Mouse (Mus musculus): ENCODE data around the gene Lipn. TPM values are rescaled to one million over a fixed set of nuclear protein-coding genes. Genes with fewer than 3 reads are reported as not detected.

Gene Lipn
- not detected for total RNA-seq (2022)

GRCm38 (mm10) chr19:34066779-34067472 is at the start of gene Lipn:
TSS of gene Lipn (plus strand) at chr19:34067358.
- no peak for DNase-seq (ENCODE audit: low spot score)

- DNase-seq (ENCODE audit: low spot score) = no peak
Measured at GRCm38 (mm10) chr19:34021440-34022172, 45.6 kb upstream of the Lipn start.

DNA sequence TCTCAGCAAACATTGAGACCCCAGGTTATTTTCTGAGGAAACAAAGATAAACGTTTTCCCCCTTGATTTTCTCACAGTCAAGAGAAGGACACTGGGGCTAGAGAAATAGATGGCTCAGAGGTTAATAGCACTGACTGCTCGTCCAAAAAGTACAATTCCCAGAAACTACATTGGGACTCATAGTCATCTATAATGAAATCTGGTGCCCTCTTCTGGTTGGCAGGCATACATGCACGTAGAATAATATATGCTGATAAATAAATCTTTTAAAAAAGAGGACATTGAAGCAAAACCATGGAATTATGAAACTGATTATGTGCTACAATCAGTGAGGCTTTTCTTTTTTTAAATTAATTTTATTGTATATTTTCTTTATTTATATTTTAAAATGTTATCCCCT is 44.4 kb upstream of the Lipn start:
- no peak for DNase-seq (ENCODE audit: low spot score)

- DNase-seq (ENCODE audit: low spot score) = no peak
Measured at GRCm38 (mm10) chr19:34039731-34040130, 27.4 kb upstream of the Lipn start.

DNA sequence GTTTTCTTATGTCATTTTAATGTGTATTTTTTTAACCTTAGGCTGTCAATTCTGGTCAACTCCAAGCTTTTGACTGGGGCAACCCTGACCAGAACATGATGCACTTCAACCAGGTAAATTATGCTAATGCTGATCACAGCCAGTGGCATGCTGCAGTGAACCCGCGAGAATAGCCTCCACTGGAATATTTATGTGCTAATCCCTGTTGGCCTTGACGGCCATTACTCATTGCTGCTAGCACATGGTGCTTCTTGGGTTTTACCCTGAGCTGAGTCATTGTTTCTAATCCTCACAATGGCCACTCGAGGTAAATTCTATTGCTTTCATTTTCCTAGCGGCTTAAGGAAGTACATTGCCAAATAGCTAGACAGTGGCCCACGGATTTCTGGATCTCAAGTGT is 24.1 kb upstream of the Lipn start:
- DNase-seq (ENCODE audit: low spot score) = no peak

DNA sequence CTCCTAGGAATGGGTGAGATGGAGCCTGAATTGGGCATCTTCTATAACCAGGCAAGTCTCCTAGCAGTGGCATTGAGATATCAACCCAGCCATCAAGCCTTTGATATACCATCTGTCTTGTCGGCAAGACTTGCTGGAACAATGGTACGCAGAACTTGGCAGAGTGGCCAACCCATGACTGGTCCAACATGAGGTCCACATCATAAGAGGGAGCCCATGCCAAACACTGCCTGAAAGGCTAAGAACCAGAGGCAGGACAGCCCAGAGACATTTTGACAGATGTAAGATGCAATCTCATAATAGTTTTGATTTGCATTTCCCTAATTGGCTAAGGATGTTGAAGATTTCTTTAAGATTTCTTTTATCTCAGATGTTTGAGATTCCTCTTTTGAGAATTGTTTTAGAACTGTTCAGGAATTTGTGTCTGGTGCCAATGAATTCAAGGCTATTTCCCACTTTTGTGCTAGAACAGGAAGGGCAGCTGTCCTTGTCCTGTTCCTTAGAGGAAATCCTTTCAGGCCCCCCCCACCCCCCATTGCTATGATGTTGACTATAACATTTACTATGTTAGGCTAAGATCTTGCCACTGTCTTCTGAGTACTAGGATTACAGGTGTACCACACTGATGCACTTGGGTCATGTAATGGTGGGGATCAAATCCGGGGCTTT is 17.7 kb upstream of the Lipn start:
- DNase-seq (ENCODE audit: low spot score) = no peak

GRCm38 (mm10) chr19:34051502-34051901 is 15.7 kb upstream of the Lipn start:
- DNase-seq (ENCODE audit: low spot score) = no peak

- DNase-seq (ENCODE audit: low spot score) = no peak
Measured at GRCm38 (mm10) chr19:34063547-34063946, 3.6 kb upstream of the Lipn start.

DNA sequence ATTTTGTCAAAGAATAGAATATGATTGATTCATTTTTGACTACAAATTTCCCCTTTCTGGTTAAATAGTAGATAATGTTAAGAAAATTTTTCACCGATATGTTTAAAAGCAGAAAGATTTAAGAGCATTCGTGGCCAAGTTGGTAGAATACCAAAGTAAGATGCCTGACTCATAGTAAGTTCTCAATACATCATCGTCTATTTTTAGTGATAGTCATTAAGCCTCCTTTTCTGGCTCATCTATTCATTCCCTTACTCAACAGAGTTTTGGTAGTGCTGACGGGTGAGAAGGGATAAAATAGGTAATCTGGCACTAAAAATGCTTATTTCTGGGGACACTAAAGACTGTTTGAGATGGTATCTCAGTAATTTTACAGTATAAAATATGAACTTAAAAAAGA is 3.1 kb upstream of the Lipn start:
- no peak for DNase-seq (ENCODE audit: low spot score)

GRCm38 (mm10) chr19:34074239-34074638 is 7.1 kb downstream of the Lipn start:
- no peak for DNase-seq (ENCODE audit: low spot score)

DNA sequence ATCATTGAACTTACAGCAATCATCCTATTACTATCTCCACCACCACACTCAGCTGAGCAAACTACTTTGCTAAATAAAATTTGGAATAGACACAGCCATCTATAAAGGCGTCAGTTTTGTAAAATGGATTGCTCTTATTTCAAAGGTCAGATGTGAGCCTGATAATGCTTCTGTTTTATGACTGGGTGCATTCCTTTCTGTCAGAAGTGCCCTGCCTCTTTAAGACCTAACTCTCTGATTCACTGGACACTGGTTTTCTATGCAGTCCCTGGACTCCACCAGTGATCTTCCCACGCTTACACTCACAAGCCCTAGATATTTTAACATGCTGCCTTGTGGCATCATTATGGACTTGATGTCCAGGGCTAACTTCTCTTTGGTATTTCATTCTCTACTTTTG is 11.0 kb downstream of the Lipn start:
- no peak for DNase-seq (ENCODE audit: low spot score)

DNA sequence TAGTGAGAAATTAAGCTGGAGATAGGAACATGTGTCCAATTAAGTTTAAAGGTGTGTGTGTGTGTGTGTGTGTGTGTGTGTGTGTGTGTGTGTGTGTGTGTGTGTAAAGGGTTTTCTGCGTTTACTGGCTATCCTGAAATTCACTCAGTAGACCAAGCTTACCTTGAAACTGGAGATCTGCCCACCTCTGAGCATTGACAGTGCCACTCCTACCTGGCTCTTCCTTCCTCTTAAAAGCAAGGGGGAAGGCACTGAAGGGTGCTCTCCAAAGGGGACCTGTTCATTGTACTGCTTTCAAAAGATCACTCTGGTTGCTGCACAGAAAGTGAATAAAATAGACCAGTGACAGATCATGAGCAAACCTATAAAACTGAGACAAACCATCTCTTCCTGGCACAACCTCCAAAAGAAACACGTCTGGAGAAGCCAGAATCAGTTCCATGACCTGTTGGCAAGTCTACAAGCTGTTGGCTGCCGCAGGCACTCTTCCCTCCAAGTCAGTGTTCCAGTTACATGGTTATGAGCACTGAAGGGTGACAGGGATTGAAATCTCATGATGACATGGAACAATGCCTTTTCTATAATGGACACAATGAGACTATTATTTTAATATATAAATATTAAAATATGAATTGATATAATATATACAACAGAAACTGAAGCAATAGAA is 22.0 kb downstream of the Lipn start:
- DNase-seq (ENCODE audit: low spot score) = peak; percentile 3

GRCm38 (mm10) chr19:34095381-34095780 is 28.2 kb downstream of the Lipn start:
- DNase-seq (ENCODE audit: low spot score) = no peak

DNA sequence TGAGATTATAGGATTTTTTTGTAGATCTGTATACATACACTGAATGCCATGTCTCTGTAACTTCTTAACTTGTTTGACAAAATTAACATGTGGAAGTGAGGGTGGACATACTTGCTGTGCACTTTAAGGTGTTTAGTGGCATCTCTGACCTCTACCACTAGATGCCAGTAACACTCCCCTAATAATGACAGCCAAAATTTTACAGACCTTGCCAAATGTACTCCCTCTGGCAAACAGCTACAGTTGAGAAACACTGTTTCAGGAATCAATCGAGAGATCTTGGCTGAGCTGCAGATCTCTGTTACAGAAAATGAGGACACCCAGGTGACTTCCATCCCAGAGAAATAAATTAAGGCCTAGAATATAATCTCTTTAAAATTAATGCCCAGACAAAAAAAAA is 29.1 kb downstream of the Lipn start:
- DNase-seq (ENCODE audit: low spot score) = no peak

- DNase-seq (ENCODE audit: low spot score) = no peak
Measured at GRCm38 (mm10) chr19:34100633-34101032, 33.5 kb downstream of the Lipn start, which contains the start of gene Lipm. TSS of gene Lipm (plus strand) at chr19:34100933.

DNA sequence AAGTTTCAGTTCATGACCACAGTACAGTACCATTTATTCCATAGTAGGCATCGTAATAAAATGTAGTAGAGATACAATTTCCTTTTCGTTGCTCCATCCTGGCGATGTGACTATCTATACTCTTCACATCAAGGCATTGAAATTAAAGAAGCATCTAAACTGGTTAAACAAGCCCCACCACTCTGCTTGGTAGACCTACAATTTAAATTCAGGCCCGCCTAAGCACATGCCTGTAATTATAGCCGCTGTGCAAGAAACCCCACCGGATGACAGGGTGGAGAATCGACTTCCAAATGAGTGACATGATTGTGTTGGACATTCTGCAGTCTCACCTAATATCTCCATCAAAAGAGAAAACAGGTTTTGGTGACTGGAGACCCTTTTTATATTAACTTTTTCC is 34.7 kb downstream of the Lipn start:
- DNase-seq (ENCODE audit: low spot score) = no peak

GRCm38 (mm10) chr19:34104841-34105240 is 37.7 kb downstream of the Lipn start:
- DNase-seq (ENCODE audit: low spot score) = no peak

DNA sequence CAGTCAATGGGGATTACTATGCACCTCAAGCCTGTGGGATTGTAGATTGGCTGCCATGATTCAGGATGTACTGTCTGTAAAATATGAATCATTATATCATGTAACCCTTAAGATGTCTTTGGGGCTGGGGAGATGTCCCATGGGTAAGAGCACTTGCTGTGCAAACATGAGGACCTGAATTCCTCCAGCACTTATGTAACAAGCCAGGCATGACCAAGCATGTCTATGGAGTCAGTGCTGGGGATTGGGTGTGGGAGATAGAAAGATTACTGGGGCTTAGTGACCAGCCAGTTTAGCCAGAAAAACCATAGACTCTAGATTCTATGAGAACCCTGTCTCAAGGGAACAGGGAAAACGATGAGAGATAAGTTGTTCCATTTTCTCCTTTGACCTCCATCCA is 51.9 kb downstream of the Lipn start:
- no peak for DNase-seq (ENCODE audit: low spot score)

GRCm38 (mm10) chr19:34119653-34120052 is 52.5 kb downstream of the Lipn start:
- DNase-seq (ENCODE audit: low spot score) = no peak

DNA sequence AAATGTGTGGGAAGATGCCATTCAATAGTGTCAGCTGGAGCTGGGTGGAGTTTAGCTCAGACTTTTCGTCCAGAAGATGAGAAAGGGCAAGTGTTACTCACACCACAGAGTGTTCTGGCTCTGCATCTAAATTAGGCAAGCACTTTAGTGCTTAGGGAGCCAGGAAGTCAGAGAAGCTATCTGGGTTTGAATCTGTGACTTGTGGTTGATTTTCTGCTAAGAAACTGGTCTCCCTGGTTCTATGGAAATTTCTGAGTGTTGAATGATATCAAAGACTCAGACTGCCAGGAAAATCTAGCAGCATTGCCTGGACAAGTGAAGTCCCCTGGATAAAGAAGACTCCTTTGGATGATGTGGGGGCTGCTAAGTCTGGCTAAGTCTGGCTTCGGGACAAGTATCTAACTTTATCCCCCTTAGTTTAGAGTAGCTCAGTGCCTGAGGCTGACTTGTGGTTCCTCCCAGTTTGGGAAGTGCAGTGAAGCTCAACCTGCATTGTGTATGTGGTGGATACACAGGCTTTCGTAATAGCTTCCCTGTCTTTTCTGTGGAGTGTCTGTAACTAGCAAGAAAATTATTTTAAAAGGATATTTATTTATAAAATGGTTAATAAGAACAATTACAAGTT is 53.1 kb downstream of the Lipn start:
- DNase-seq (ENCODE audit: low spot score) = no peak

Measured in heart, adult 8-10 months (tissue).